Mouse (Mus musculus): ENCODE data around the gene Rab11a. TPM values are rescaled to one million over a fixed set of nuclear protein-coding genes. Genes with fewer than 3 reads are reported as not detected.

Gene Rab11a
- polyA plus RNA-seq, 1 experiment from 2014 or later: 252 TPM

- no peak overlapping the region for H3K27ac ChIP-seq (replicated peaks; ENCODE audit: low read depth, low read length)
- H3K4me1 ChIP-seq (ENCODE audit: control insufficient read depth, insufficient read depth, low read length): no peaks in the 10 kb centered on the region
- H3K9me3 ChIP-seq (ENCODE audit: control insufficient read depth, low read length): no peaks in the 10 kb centered on the region
- DNase-seq (ENCODE audit: low spot score) (no peak), ATAC-seq (ENCODE audit: insufficient number of reproducible peaks, low FRiP score, low TSS enrichment, low read depth) (no peak)
- H3K27me3 ChIP-seq (ENCODE audit: control insufficient read depth, insufficient read depth, low read length): no peaks in the 10 kb centered on the region
- H3K9ac ChIP-seq (ENCODE audit: low read length): no peak overlapping the region
- WGBS: 84% methylated on average over 3 of the region's 3 CpGs
- no peaks in the 10 kb centered on the region for H3K36me3 ChIP-seq (ENCODE audit: control insufficient read depth, insufficient read depth, low read length)
- no peak overlapping the region for H3K4me2 ChIP-seq (ENCODE audit: low read depth, severe bottlenecking)
- H3K4me3 ChIP-seq (ENCODE audit: low read depth, low read length): no peak overlapping the region
Measured at GRCm38 (mm10) chr9:64766136-64766535, 28.6 kb upstream of the Rab11a start.

- no peak for ATAC-seq (ENCODE audit: insufficient number of reproducible peaks, low FRiP score, low TSS enrichment, low read depth)
Measured at GRCm38 (mm10) chr9:64764824-64765223, 27.3 kb upstream of the Rab11a start.

DNA sequence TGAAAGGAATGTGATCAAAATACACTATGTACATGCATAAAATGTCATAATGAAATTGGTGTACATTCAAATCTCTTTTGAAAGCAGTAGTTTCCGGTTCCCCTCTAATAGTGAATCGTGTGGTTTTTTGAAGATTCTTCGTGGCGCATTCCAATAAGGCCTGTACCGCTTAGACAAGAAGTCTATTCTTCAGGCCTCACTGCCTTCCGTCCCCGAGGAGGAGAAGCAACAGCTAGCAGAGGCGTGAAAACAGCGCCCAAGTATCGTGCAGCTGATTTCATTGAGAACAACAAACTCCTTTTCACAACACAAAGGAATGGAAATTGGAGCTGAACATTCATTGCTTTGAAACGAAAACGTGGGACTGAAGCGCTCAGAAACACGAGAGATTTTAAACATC, 20.5 kb upstream of the Rab11a start:
- DNase-seq (ENCODE audit: low spot score): no peak
- 88% methylated on average over 14 of the region's 14 CpGs for WGBS
- ATAC-seq (ENCODE audit: insufficient number of reproducible peaks, low FRiP score, low TSS enrichment, low read depth): no peak

More at GRCm38 (mm10) chr9:64764824-64765223, 27.3 kb upstream of the Rab11a start:
- Histone ChIP-seq H3K27me3 (ENCODE audit: control insufficient read depth, insufficient read depth, low read length) (no peaks in the 10 kb centered on the region), H3K36me3 (ENCODE audit: control insufficient read depth, insufficient read depth, low read length) (no peaks in the 10 kb centered on the region), H3K4me3 (ENCODE audit: low read depth, low read length) (no peak overlapping the region), H3K27ac (replicated peaks; ENCODE audit: low read depth, low read length) (no peak overlapping the region), H3K9ac (ENCODE audit: low read length) (no peak overlapping the region), H3K4me1 (ENCODE audit: control insufficient read depth, insufficient read depth, low read length) (no peaks in the 10 kb centered on the region), H3K9me3 (ENCODE audit: control insufficient read depth, low read length) (no peaks in the 10 kb centered on the region), H3K4me2 (ENCODE audit: low read depth, severe bottlenecking) (no peak overlapping the region)
- no peak for DNase-seq (ENCODE audit: low spot score)
- 88% methylated on average over 2 of the region's 2 CpGs for whole genome bisulfite sequencing

GRCm38 (mm10) chr9:64752575-64752974, 15.0 kb upstream of the Rab11a start:
- no peaks in the 10 kb centered on the region for H3K36me3 ChIP-seq (ENCODE audit: control insufficient read depth, insufficient read depth, low read length)
- H3K4me2 ChIP-seq (ENCODE audit: low read depth, severe bottlenecking): no peak overlapping the region
- H3K4me3 ChIP-seq (ENCODE audit: low read depth, low read length): no peak overlapping the region
- WGBS: 91% methylated on average over 5 of the region's 5 CpGs
- no peaks in the 10 kb centered on the region for H3K27me3 ChIP-seq (ENCODE audit: control insufficient read depth, insufficient read depth, low read length)
- ATAC-seq (ENCODE audit: insufficient number of reproducible peaks, low FRiP score, low TSS enrichment, low read depth) (no peak), DNase-seq (ENCODE audit: low spot score) (no peak)
- no peak overlapping the region for H3K27ac ChIP-seq (replicated peaks; ENCODE audit: low read depth, low read length)
- no peaks in the 10 kb centered on the region for H3K9me3 ChIP-seq (ENCODE audit: control insufficient read depth, low read length)
- H3K4me1 ChIP-seq (ENCODE audit: control insufficient read depth, insufficient read depth, low read length): no peaks in the 10 kb centered on the region
- no peak overlapping the region for H3K9ac ChIP-seq (ENCODE audit: low read length)

More for the DNA sequence above, 20.5 kb upstream of the Rab11a start:
- Histone ChIP-seq H3K36me3 (ENCODE audit: control insufficient read depth, insufficient read depth, low read length) (no peaks in the 10 kb centered on the region), H3K9me3 (ENCODE audit: control insufficient read depth, low read length) (no peaks in the 10 kb centered on the region), H3K4me1 (ENCODE audit: control insufficient read depth, insufficient read depth, low read length) (no peaks in the 10 kb centered on the region), H3K27me3 (ENCODE audit: control insufficient read depth, insufficient read depth, low read length) (no peaks in the 10 kb centered on the region), H3K27ac (replicated peaks; ENCODE audit: low read depth, low read length) (no peak overlapping the region), H3K4me2 (ENCODE audit: low read depth, severe bottlenecking) (no peak overlapping the region), H3K4me3 (ENCODE audit: low read depth, low read length) (no peak overlapping the region), H3K9ac (ENCODE audit: low read length) (no peak overlapping the region)

DNA sequence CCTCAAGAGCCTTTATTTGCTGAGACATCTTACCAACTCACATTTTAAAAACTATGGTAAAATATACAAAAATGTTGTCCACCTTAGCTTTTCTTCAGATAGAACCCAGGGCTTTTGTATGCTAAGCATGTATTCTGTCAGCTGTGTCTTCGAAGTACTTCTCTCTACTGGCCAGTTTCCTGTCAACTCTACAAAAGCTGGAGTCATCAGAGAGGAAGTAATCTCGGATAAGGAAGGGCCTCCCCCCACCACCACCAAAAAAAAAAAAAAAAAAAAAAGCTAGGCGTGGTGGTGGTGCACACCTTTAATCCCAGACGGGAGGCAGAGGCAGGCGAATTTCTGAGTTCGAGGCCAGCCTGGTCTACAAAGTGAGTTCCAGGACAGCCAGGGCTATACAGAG, 11.8 kb upstream of the Rab11a start:
- H3K9me3 ChIP-seq (ENCODE audit: control insufficient read depth, low read length): no peaks in the 10 kb centered on the region
- H3K9ac ChIP-seq (ENCODE audit: low read length): no peak overlapping the region
- no peak overlapping the region for H3K4me3 ChIP-seq (ENCODE audit: low read depth, low read length)
- no peaks in the 10 kb centered on the region for H3K27me3 ChIP-seq (ENCODE audit: control insufficient read depth, insufficient read depth, low read length)
- DNase-seq (ENCODE audit: low spot score) (no peak), ATAC-seq (ENCODE audit: insufficient number of reproducible peaks, low FRiP score, low TSS enrichment, low read depth) (no peak)
- H3K36me3 ChIP-seq (ENCODE audit: control insufficient read depth, insufficient read depth, low read length): no peaks in the 10 kb centered on the region
- no peaks in the 10 kb centered on the region for H3K4me1 ChIP-seq (ENCODE audit: control insufficient read depth, insufficient read depth, low read length)
- WGBS: 81% methylated on average over 6 of the region's 6 CpGs
- H3K27ac ChIP-seq (replicated peaks; ENCODE audit: low read depth, low read length): no peak overlapping the region
- H3K4me2 ChIP-seq (ENCODE audit: low read depth, severe bottlenecking): no peak overlapping the region

- ATAC-seq (ENCODE audit: insufficient number of reproducible peaks, low FRiP score, low TSS enrichment, low read depth): no peak
- H3K27ac ChIP-seq (replicated peaks; ENCODE audit: low read depth, low read length): no peak overlapping the region
- H3K27me3 ChIP-seq (ENCODE audit: control insufficient read depth, insufficient read depth, low read length): no peaks in the 10 kb centered on the region
- H3K4me3 ChIP-seq (ENCODE audit: low read depth, low read length): no peak overlapping the region
- no peaks in the 10 kb centered on the region for H3K4me1 ChIP-seq (ENCODE audit: control insufficient read depth, insufficient read depth, low read length)
- no peak overlapping the region for H3K4me2 ChIP-seq (ENCODE audit: low read depth, severe bottlenecking)
- no peaks in the 10 kb centered on the region for H3K9me3 ChIP-seq (ENCODE audit: control insufficient read depth, low read length)
- DNase-seq (ENCODE audit: low spot score): no peak
- no peak overlapping the region for H3K9ac ChIP-seq (ENCODE audit: low read length)
- WGBS: 77% methylated on average over 4 of the region's 4 CpGs
- H3K36me3 ChIP-seq (ENCODE audit: control insufficient read depth, insufficient read depth, low read length): no peaks in the 10 kb centered on the region
Measured at GRCm38 (mm10) chr9:64747735-64748134, 10.2 kb upstream of the Rab11a start.

- no peak overlapping the region for H3K4me2 ChIP-seq (ENCODE audit: low read depth, severe bottlenecking)
- no peak overlapping the region for H3K27ac ChIP-seq (replicated peaks; ENCODE audit: low read depth, low read length)
- H3K36me3 ChIP-seq (ENCODE audit: control insufficient read depth, insufficient read depth, low read length): no peaks in the 10 kb centered on the region
- ATAC-seq (ENCODE audit: insufficient number of reproducible peaks, low FRiP score, low TSS enrichment, low read depth): no peak
- no peak overlapping the region for H3K4me3 ChIP-seq (ENCODE audit: low read depth, low read length)
- no peaks in the 10 kb centered on the region for H3K27me3 ChIP-seq (ENCODE audit: control insufficient read depth, insufficient read depth, low read length)
- no peaks in the 10 kb centered on the region for H3K9me3 ChIP-seq (ENCODE audit: control insufficient read depth, low read length)
- H3K4me1 ChIP-seq (ENCODE audit: control insufficient read depth, insufficient read depth, low read length): no peaks in the 10 kb centered on the region
- DNase-seq (ENCODE audit: low spot score): no peak
- WGBS: 41% methylated on average over 1 of the region's 1 CpGs
- H3K9ac ChIP-seq (ENCODE audit: low read length): no peak overlapping the region
Measured at GRCm38 (mm10) chr9:64742453-64742852, 4.9 kb upstream of the Rab11a start.

GRCm38 (mm10) chr9:64739001-64739400, 1.4 kb upstream of the Rab11a start:
- no peak for ATAC-seq (ENCODE audit: insufficient number of reproducible peaks, low FRiP score, low TSS enrichment, low read depth)
- Histone ChIP-seq H3K9ac (ENCODE audit: low read length) (no peak overlapping the region), H3K4me3 (ENCODE audit: low read depth, low read length) (no peak overlapping the region), H3K4me1 (ENCODE audit: control insufficient read depth, insufficient read depth, low read length) (no peaks in the 10 kb centered on the region), H3K4me2 (ENCODE audit: low read depth, severe bottlenecking) (no peak overlapping the region), H3K9me3 (ENCODE audit: control insufficient read depth, low read length) (no peaks in the 10 kb centered on the region), H3K27ac (replicated peaks; ENCODE audit: low read depth, low read length) (no peak overlapping the region), H3K36me3 (ENCODE audit: control insufficient read depth, insufficient read depth, low read length) (no peaks in the 10 kb centered on the region), H3K27me3 (ENCODE audit: control insufficient read depth, insufficient read depth, low read length) (no peaks in the 10 kb centered on the region)
- WGBS: 86% methylated on average over 2 of the region's 2 CpGs
- DNase-seq (ENCODE audit: low spot score): no peak

DNA sequence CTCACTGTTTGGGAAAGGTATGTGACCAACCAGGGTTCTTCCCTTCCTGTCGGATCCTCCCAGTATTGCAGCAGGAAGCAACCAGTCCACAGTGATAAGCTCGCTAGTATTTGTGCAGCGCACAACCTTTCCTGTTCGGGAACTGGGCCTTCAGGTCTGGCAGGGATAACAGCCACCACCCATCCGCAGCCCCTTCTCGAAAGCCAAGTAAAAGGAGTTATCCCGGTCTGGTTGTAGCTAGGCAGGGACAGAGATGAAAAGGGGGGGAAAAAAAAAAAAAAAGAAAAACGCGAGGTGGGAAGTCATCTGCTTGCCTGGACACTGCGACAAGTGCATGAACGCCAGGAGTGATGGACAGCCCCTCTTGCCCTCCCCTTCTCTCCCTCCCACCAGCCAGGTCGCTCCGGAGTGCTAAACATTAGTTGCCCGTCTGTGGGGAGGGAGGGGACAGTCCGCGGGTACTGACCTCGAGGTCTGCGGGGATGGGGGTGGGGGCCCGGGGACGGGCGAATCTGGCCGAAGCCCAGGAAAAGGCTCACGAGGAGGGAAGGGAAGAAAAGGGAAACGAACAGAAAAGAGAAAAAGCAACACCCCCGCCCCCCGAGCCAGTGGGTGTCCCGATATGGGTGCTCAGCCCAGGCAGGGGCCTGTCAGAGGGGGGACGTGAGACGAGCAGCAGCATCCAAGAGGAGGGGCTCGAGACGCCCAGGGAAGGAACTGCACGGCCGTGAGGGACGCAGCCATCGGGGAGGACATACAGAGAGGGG, 736 bp downstream of the Rab11a start:
- Histone ChIP-seq H3K4me3 (ENCODE audit: low read depth, low read length) (peak overlapping the region; percentile 77), H3K36me3 (ENCODE audit: control insufficient read depth, insufficient read depth, low read length) (no peaks in the 10 kb centered on the region), H3K4me1 (ENCODE audit: control insufficient read depth, insufficient read depth, low read length) (no peaks in the 10 kb centered on the region), H3K27me3 (ENCODE audit: control insufficient read depth, insufficient read depth, low read length) (no peaks in the 10 kb centered on the region), H3K9me3 (ENCODE audit: control insufficient read depth, low read length) (no peaks in the 10 kb centered on the region), H3K4me2 (ENCODE audit: low read depth, severe bottlenecking) (peak overlapping the region; percentile 73), H3K9ac (ENCODE audit: low read length) (peak overlapping the region; percentile 74), H3K27ac (replicated peaks; ENCODE audit: low read depth, low read length) (peak overlapping the region; percentile 61; the same call in 1 of the 2 replicates)
- ATAC-seq (ENCODE audit: insufficient number of reproducible peaks, low FRiP score, low TSS enrichment, low read depth): peak; percentile 71
- WGBS: under 1% methylated on average over 35 of the region's 35 CpGs
- DNase-seq (ENCODE audit: low spot score): peak; percentile 60

All from limb, embryonic 11.5 days (tissue).